Mouse (Mus musculus) midbrain, postnatal 0 days (tissue): Measurements from ENCODE around the gene Smad3. TPM values are rescaled to one million over a fixed set of nuclear protein-coding genes. Genes with fewer than 3 reads are reported as not detected.

Experiments
- ATAC-seq: fragments of 200-750 bp; cut with Nextera tagmentation; 2 replicates; pipeline ENCODE4 v1.8.0; 2017; ENCODE audit warnings: moderate number of reproducible peaks, mild to moderate bottlenecking, moderate TSS enrichment, moderate library complexity; ENCODE audit not compliant: low FRiP score
- DNase-seq: peaks from one replicate; pipeline ENCODE4 v3.0.0-alpha.2; 2015; ENCODE audit warnings: low spot score
- H3K27ac ChIP-seq: fragments of 300-500 bp; sonication (generic); 2 replicates; pipeline ENCODE4 v1.5.1; 2014; ENCODE audit warnings: low read depth, mild to moderate bottlenecking, low read length, mixed read lengths
- H3K27me3 ChIP-seq: fragments of 300-500 bp; sonication (generic); 2 replicates; pipeline ENCODE4 v1.6.1; 2014; ENCODE audit warnings: low read length, control low read depth, mixed read lengths; ENCODE audit not compliant: insufficient read depth
- H3K36me3 ChIP-seq: fragments of 300-500 bp; sonication (generic); 2 replicates; pipeline ENCODE4 v1.6.1; 2014; ENCODE audit warnings: low read length, control low read depth, mixed read lengths; ENCODE audit not compliant: insufficient read depth
- H3K4me1 ChIP-seq: fragments of 300-500 bp; sonication (generic); 2 replicates; pipeline ENCODE4 v1.6.1; 2014; ENCODE audit warnings: mild to moderate bottlenecking, control low read depth, antibody characterized with exemption, low read length, mixed read lengths; ENCODE audit not compliant: insufficient read depth
- H3K4me2 ChIP-seq: fragments of 300-500 bp; sonication (generic); 2 replicates; pipeline ENCODE4 v1.6.1; 2014; ENCODE audit warnings: low read depth, mild to moderate bottlenecking, low read length, mixed read lengths; ENCODE audit not compliant: poor library complexity, severe bottlenecking
- H3K4me3 ChIP-seq: fragments of 300-500 bp; sonication (generic); 2 replicates; pipeline ENCODE4 v1.5.1; 2014; ENCODE audit warnings: low read depth, mild to moderate bottlenecking, low read length, moderate library complexity
- H3K9ac ChIP-seq: fragments of 300-500 bp; sonication (generic); replicated peaks from 2 replicates; pipeline ENCODE4 v1.6.1; 2014; ENCODE audit warnings: mild to moderate bottlenecking, low read length, moderate library complexity, mixed read lengths; ENCODE audit not compliant: poor library complexity, severe bottlenecking
- H3K9me3 ChIP-seq: fragments of 300-500 bp; sonication (generic); 2 replicates; pipeline ENCODE4 v1.6.1; 2016; ENCODE audit warnings: low read length, control low read depth
- CTCF ChIP-seq: IDR thresholded peaks from 2 replicates; pipeline ENCODE4 v1.5.1; 2016; ENCODE audit warnings: antibody characterized with exemption, mild to moderate bottlenecking
- WGBS: fragments of 180-500 bp; shearing (Covaris S2); extraction: QIAGEN DNeasy Blood & Tissue Kit; methylation state at CpG from one replicate; pipeline ENCODE4 v1.1.7; 2014; 5-methylcytosine and 5-hydroxymethylcytosine counted together
- polyA plus RNA-seq: library from polyadenylated mRNA; unstranded; fragments of >200 nt; fragmentation: Nextera tagmentation; extraction: Ambion mirVana; gene quantifications from 2 replicates; pipeline ENCODE4 v1.2.1, GENCODE M21; 2015
- total RNA-seq: library from RNA; depleted of rRNA; stranded (reverse); fragments of >200 nt; gene quantifications from 2 replicates; pipeline ENCODE4 v1.2.3, GENCODE M21; 2014

Smad3 gene
- total and polyA plus RNA-seq, 2 experiments from 2014 or later: 4.0 to 20.6 TPM

GRCm38 (mm10) chr9:63658970-63659371, 98.8 kb downstream of the Smad3 start:
- H3K4me1 ChIP-seq: no peaks in the 10 kb centered on the region
- no peak for TF ChIP-seq CTCF
- no peaks in the 10 kb centered on the region for H3K36me3 ChIP-seq
- DNase-seq (peak; percentile 84), ATAC-seq (no peak)
- H3K4me2 ChIP-seq: no peak overlapping the region
- no peak overlapping the region for H3K4me3 ChIP-seq
- no peaks in the 10 kb centered on the region for H3K27me3 ChIP-seq
- 65% methylated on average over 5 of the region's 5 CpGs for WGBS
- H3K27ac ChIP-seq: no peak overlapping the region
- no peak overlapping the region for H3K9ac ChIP-seq
- H3K9me3 ChIP-seq: no peaks in the 10 kb centered on the region

- no peak for TF ChIP-seq CTCF
- H3K27ac ChIP-seq: no peak overlapping the region
- H3K4me3 ChIP-seq: no peak overlapping the region
- no peak for ATAC-seq
- no peak for DNase-seq
- no peak overlapping the region for H3K9ac ChIP-seq
- no peaks in the 10 kb centered on the region; the same call in 1 of the 2 replicates for H3K4me1 ChIP-seq
- 88% methylated on average over 9 of the region's 9 CpGs for WGBS
- no peaks in the 10 kb centered on the region for H3K27me3 ChIP-seq
- H3K36me3 ChIP-seq: no peaks in the 10 kb centered on the region
- no peaks in the 10 kb centered on the region for H3K9me3 ChIP-seq
- no peak overlapping the region for H3K4me2 ChIP-seq
These were observed 99.4 kb downstream of the Smad3 start for GRCm38 (mm10) chr9:63658436-63658835.

- WGBS: 86% methylated on average over 4 of the region's 4 CpGs
These were observed 100.6 kb downstream of the Smad3 start for GRCm38 (mm10) chr9:63657167-63657566.

GRCm38 (mm10) chr9:63655092-63655491, 102.7 kb downstream of the Smad3 start:
- H3K4me1 ChIP-seq: no peaks in the 10 kb centered on the region; the same call in 1 of the 2 replicates
- no peak overlapping the region for H3K27ac ChIP-seq

More at GRCm38 (mm10) chr9:63657167-63657566, 100.6 kb downstream of the Smad3 start:
- H3K4me3 ChIP-seq: no peak overlapping the region
- H3K36me3 ChIP-seq: no peaks in the 10 kb centered on the region
- H3K27me3 ChIP-seq: no peaks in the 10 kb centered on the region
- no peaks in the 10 kb centered on the region for H3K9me3 ChIP-seq
- H3K4me1 ChIP-seq: no peaks in the 10 kb centered on the region; the same call in 1 of the 2 replicates
- TF ChIP-seq CTCF: no peak
- no peak for DNase-seq
- no peak for ATAC-seq
- H3K27ac ChIP-seq: no peak overlapping the region
- H3K4me2 ChIP-seq: no peak overlapping the region
- no peak overlapping the region for H3K9ac ChIP-seq

GRCm38 (mm10) chr9:63654575-63654974, 103.2 kb downstream of the Smad3 start:
- 85% methylated on average over 8 of the region's 8 CpGs for WGBS
- no peaks in the 10 kb centered on the region for H3K9me3 ChIP-seq
- H3K4me3 ChIP-seq: no peak overlapping the region
- no peaks in the 10 kb centered on the region; the same call in 1 of the 2 replicates for H3K4me1 ChIP-seq
- ATAC-seq (no peak), DNase-seq (no peak)
- H3K9ac ChIP-seq: no peak overlapping the region
- H3K27me3 ChIP-seq: no peaks in the 10 kb centered on the region
- no peak for TF ChIP-seq CTCF
- no peaks in the 10 kb centered on the region for H3K36me3 ChIP-seq
- no peak overlapping the region for H3K4me2 ChIP-seq
- H3K27ac ChIP-seq: no peak overlapping the region

More at GRCm38 (mm10) chr9:63655092-63655491, 102.7 kb downstream of the Smad3 start:
- Histone ChIP-seq H3K36me3 (no peaks in the 10 kb centered on the region), H3K4me3 (no peak overlapping the region), H3K27me3 (no peaks in the 10 kb centered on the region), H3K9me3 (no peaks in the 10 kb centered on the region), H3K9ac (no peak overlapping the region), H3K4me2 (no peak overlapping the region)
- ATAC-seq (no peak), DNase-seq (no peak)
- 45% methylated on average over 1 of the region's 1 CpGs for WGBS
- no peak for TF ChIP-seq CTCF

- Histone ChIP-seq H3K4me2 (no peak overlapping the region), H3K9ac (no peak overlapping the region), H3K4me3 (no peak overlapping the region), H3K36me3 (no peaks in the 10 kb centered on the region), H3K9me3 (no peaks in the 10 kb centered on the region), H3K4me1 (no peaks in the 10 kb centered on the region; the same call in 1 of the 2 replicates), H3K27ac (no peak overlapping the region), H3K27me3 (no peaks in the 10 kb centered on the region)
- ATAC-seq (no peak), DNase-seq (peak; percentile 70)
- WGBS: 15% methylated on average over 7 of the region's 7 CpGs
- no peak for TF ChIP-seq CTCF
These were observed 104.1 kb downstream of the Smad3 start for GRCm38 (mm10) chr9:63653666-63654065.
